Mouse (Mus musculus): Measurements from ENCODE around the gene Ahnak.
"Not testable (repeated sequence)": the region's sequence is repeated elsewhere in the genome, so short reads cannot be mapped to it uniquely, and the experiment has no call there.

Gene Ahnak

GRCm38 (mm10) chr19:8994813-8995607, 5.9 kb downstream of the Ahnak start:
- DNase-seq (ENCODE audit: low read depth, low spot score) = no peak

GRCm38 (mm10) chr19:8996601-8997000, 7.5 kb downstream of the Ahnak start:
- DNase-seq (ENCODE audit: low read depth, low spot score) = no peak

GRCm38 (mm10) chr19:8997546-8997945, 8.5 kb downstream of the Ahnak start:
- DNase-seq (ENCODE audit: low read depth, low spot score) = peak; percentile 90

- no peak for DNase-seq (ENCODE audit: low read depth, low spot score)
Observed at GRCm38 (mm10) chr19:8998546-8998945, 9.5 kb downstream of the Ahnak start.

- no peak for DNase-seq (ENCODE audit: low read depth, low spot score)
Observed at GRCm38 (mm10) chr19:8999223-8999622, 10.1 kb downstream of the Ahnak start.

- not testable (repeated sequence) for DNase-seq (ENCODE audit: low read depth, low spot score)
Observed at GRCm38 (mm10) chr19:9006915-9007314, 17.8 kb downstream of the Ahnak start.

- no peak for DNase-seq (ENCODE audit: low read depth, low spot score)
Observed at GRCm38 (mm10) chr19:9019298-9019697, 30.2 kb downstream of the Ahnak start.

- peak; percentile 60 for DNase-seq (ENCODE audit: low read depth, low spot score)
Observed at GRCm38 (mm10) chr19:9023021-9023778, 34.1 kb downstream of the Ahnak start.

- DNase-seq (ENCODE audit: low read depth, low spot score) = no peak
Observed at GRCm38 (mm10) chr19:9025562-9026257, 36.6 kb downstream of the Ahnak start.

GRCm38 (mm10) chr19:9026634-9027033, 37.5 kb downstream of the Ahnak start:
- peak; percentile 27 for DNase-seq (ENCODE audit: low read depth, low spot score)

GRCm38 (mm10) chr19:9027795-9028194, 38.7 kb downstream of the Ahnak start:
- DNase-seq (ENCODE audit: low read depth, low spot score) = peak; percentile 32

- DNase-seq (ENCODE audit: low read depth, low spot score) = no peak
Observed at GRCm38 (mm10) chr19:9028375-9028774, 39.3 kb downstream of the Ahnak start.

- DNase-seq (ENCODE audit: low read depth, low spot score) = no peak
Observed at GRCm38 (mm10) chr19:9029640-9030262, 40.7 kb downstream of the Ahnak start.

- no peak for DNase-seq (ENCODE audit: low read depth, low spot score)
Observed at GRCm38 (mm10) chr19:9032502-9033129, 43.5 kb downstream of the Ahnak start.

- DNase-seq (ENCODE audit: low read depth, low spot score) = no peak
Observed at GRCm38 (mm10) chr19:9033412-9034340, 44.6 kb downstream of the Ahnak start.

- peak; percentile 32 for DNase-seq (ENCODE audit: low read depth, low spot score)
Observed at GRCm38 (mm10) chr19:9034480-9034879, 45.4 kb downstream of the Ahnak start.

- no peak for DNase-seq (ENCODE audit: low read depth, low spot score)
Observed at GRCm38 (mm10) chr19:9035101-9035500, 46.0 kb downstream of the Ahnak start.

- no peak for DNase-seq (ENCODE audit: low read depth, low spot score)
Observed at GRCm38 (mm10) chr19:9038136-9038535, 49.1 kb downstream of the Ahnak start.

GRCm38 (mm10) chr19:9039266-9039665, 50.2 kb downstream of the Ahnak start:
- no peak for DNase-seq (ENCODE audit: low read depth, low spot score)

- DNase-seq (ENCODE audit: low read depth, low spot score) = no peak
Observed at GRCm38 (mm10) chr19:9039928-9040327, 50.8 kb downstream of the Ahnak start.

All from skeletal muscle tissue, adult 2 months (tissue).